Mouse (Mus musculus): ENCODE measurements around the gene Kcnq5.
A peak's percentile ranks its signal among the peaks of the same experiment; 100 is the strongest.

Gene Kcnq5

GRCm38 (mm10) chr1:21961251-21962082 is at the start of gene Kcnq5:
TSS of gene Kcnq5 (minus strand) at chr1:21961942.
- peak; percentile 77 for DNase-seq (ENCODE audit: low spot score)

- DNase-seq (ENCODE audit: low spot score): no peak
Measured at GRCm38 (mm10) chr1:21979755-21980154, 18.0 kb upstream of the Kcnq5 start.

GRCm38 (mm10) chr1:21979292-21979691 is 17.6 kb upstream of the Kcnq5 start:
- DNase-seq (ENCODE audit: low spot score): no peak

- DNase-seq (ENCODE audit: low spot score): no peak
Measured at GRCm38 (mm10) chr1:21974040-21974439, 12.3 kb upstream of the Kcnq5 start.

GRCm38 (mm10) chr1:21967139-21967538 is 5.4 kb upstream of the Kcnq5 start:
- no peak for DNase-seq (ENCODE audit: low spot score)

GRCm38 (mm10) chr1:21962896-21963864 is 1.4 kb upstream of the Kcnq5 start:
- peak; percentile 25 for DNase-seq (ENCODE audit: low spot score)

GRCm38 (mm10) chr1:21962083-21962471 is 335 bp upstream of the Kcnq5 start:
- peak; percentile 39 for DNase-seq (ENCODE audit: low spot score)

- DNase-seq (ENCODE audit: low spot score): peak; percentile 54
Measured at GRCm38 (mm10) chr1:21960421-21961250, 1.1 kb downstream of the Kcnq5 start.

- DNase-seq (ENCODE audit: low spot score): no peak
Measured at GRCm38 (mm10) chr1:21959648-21960285, 2.0 kb downstream of the Kcnq5 start.

GRCm38 (mm10) chr1:21958013-21958412 is 3.7 kb downstream of the Kcnq5 start:
- no peak for DNase-seq (ENCODE audit: low spot score)

- DNase-seq (ENCODE audit: low spot score): no peak
Measured at GRCm38 (mm10) chr1:21940831-21941230, 20.9 kb downstream of the Kcnq5 start.

- DNase-seq (ENCODE audit: low spot score): no peak
Measured at GRCm38 (mm10) chr1:21927182-21927581, 34.6 kb downstream of the Kcnq5 start.

GRCm38 (mm10) chr1:21923293-21923642 is 38.5 kb downstream of the Kcnq5 start:
- no peak for DNase-seq (ENCODE audit: low spot score)

- DNase-seq (ENCODE audit: low spot score): no peak
Measured at GRCm38 (mm10) chr1:21922578-21923292, 39.0 kb downstream of the Kcnq5 start.

- DNase-seq (ENCODE audit: low spot score): peak; percentile 11
Measured at GRCm38 (mm10) chr1:21919276-21919675, 42.5 kb downstream of the Kcnq5 start.

GRCm38 (mm10) chr1:21896067-21896719 is 65.5 kb downstream of the Kcnq5 start:
- no peak for DNase-seq (ENCODE audit: low spot score)

- DNase-seq (ENCODE audit: low spot score): no peak
Measured at GRCm38 (mm10) chr1:21883747-21884146, 78.0 kb downstream of the Kcnq5 start.

GRCm38 (mm10) chr1:21870889-21871288 is 90.9 kb downstream of the Kcnq5 start:
- no peak for DNase-seq (ENCODE audit: low spot score)

- DNase-seq (ENCODE audit: low spot score): no peak
Measured at GRCm38 (mm10) chr1:21868484-21868883, 93.3 kb downstream of the Kcnq5 start.

GRCm38 (mm10) chr1:21856399-21856798 is 105.3 kb downstream of the Kcnq5 start:
- no peak for DNase-seq (ENCODE audit: low spot score)

Data from embryo, embryonic 10 days (tissue).